Comparison of ENCODE assay signal across 8 mouse cellular contexts in the genomic region with DNA sequence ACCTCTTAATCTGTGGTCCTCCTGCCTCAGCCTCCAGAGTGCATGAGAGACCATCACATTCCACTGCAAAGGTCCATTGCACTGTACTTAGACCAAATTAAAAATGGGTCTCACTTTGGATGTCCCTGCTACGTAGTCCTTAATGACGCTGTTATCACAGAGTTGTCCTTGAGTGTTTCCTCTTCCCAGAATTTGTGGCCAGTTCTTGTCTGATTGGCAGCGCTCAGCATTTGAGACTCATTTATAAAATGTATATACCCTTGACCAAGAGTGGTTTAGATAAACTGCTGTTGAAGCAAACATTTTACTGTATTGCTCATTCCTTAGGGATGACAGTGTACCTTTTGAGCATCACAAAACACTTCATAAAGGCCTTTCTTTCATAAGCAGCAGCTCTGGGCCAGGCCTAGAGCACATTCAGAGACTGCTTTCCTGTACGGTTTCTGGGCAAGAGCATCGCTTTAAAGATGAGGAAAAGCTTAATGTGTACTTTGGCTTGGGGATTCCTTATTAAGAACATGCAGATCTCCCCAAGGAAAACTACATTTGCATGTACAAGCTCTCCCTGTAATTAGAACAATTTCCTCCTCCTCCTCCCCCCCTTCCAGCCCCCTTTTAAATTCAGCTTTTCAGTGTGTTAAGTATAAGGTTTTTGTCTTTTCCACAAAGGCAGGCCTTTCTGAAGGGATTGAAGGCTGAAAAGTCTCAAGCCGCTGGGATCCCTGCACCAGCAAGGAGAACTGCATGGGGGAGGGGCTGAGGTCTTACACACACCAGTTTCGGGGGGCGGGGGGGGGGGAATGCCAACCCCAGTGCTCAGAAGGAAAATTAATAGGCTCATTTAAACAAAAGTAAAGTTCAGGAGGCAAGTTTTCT. TPM values are rescaled to one million over a fixed set of nuclear protein-coding genes. Genes with fewer than 3 reads are reported as not detected.
DNase-seq lines count a peak whose midpoint lies in the region; ATAC-seq and TF ChIP-seq lines count a peak whose summit lies in the region.

No protein-coding gene starts in this region.

- H3K4me1 ChIP-seq in heart, embryonic 13.5 days = peaks cover 43% of the 10 kb centered on the region
- H3K4me1 ChIP-seq in liver, postnatal 0 days (ENCODE audit: insufficient read depth) = peaks cover 5% of the 10 kb centered on the region; the same call in 1 of the 2 replicates

- TF ChIP-seq CTCF in gastrocnemius, adult 2 months (IDR thresholded peaks at IDR 0.05) = no peak
- TF ChIP-seq CTCF in liver, postnatal 0 days (IDR thresholded peaks at IDR 0.05; ENCODE audit: low read depth) = no peak

- peak; percentile 75 for TF ChIP-seq EP300 in liver, postnatal 0 days (IDR thresholded peaks at IDR 0.05; ENCODE audit: low read depth)

- peak overlapping the region; percentile 75 for H3K27ac ChIP-seq in gastrocnemius, adult 2 months
- peak overlapping the region; percentile 90 for H3K27ac ChIP-seq in heart, embryonic 13.5 days (replicated peaks)
- H3K27ac ChIP-seq in liver, postnatal 0 days (ENCODE audit: low read depth) = peak overlapping the region; percentile 60; the same call in 1 of the 2 replicates

- peak overlapping the region; percentile 55 for H3K4me2 ChIP-seq in heart, embryonic 13.5 days
- H3K4me2 ChIP-seq in liver, postnatal 0 days (ENCODE audit: low read depth, low read length) = peak overlapping the region; percentile 30; the same call in 1 of the 2 replicates

- peak overlapping the region; percentile 42; the same call in 1 of the 2 replicates for H3K9ac ChIP-seq in heart, embryonic 13.5 days
- no peak overlapping the region for H3K9ac ChIP-seq in liver, postnatal 0 days (replicated peaks)

- H3K36me3 ChIP-seq in heart, embryonic 13.5 days = no peaks in the 10 kb centered on the region
- H3K36me3 ChIP-seq in liver, postnatal 0 days (replicated peaks; ENCODE audit: insufficient read depth, low read length) = no peaks in the 10 kb centered on the region

- DNase-seq in gastrocnemius, adult 2 months = no peak
- DNase-seq in gastrocnemius, adult 18-20 months (ENCODE audit: low spot score) = no peak
- peak; percentile 70 for DNase-seq in embryo, embryonic 10 days (ENCODE audit: low spot score)
- DNase-seq in liver, postnatal 0 days = no peak
- DNase-seq in MN1 (ENCODE audit: low spot score) = no peak
- DNase-seq in ovary, postnatal 14 days (ENCODE audit: low spot score) = no peak

- no peaks in the 10 kb centered on the region for H3K9me3 ChIP-seq in heart, embryonic 13.5 days
- no peaks in the 10 kb centered on the region for H3K9me3 ChIP-seq in liver, postnatal 0 days (ENCODE audit: low read length)

- H3K4me3 ChIP-seq in gastrocnemius, adult 2 months = peak overlapping the region; percentile 36
- H3K4me3 ChIP-seq in heart, embryonic 13.5 days = peak overlapping the region; percentile 30; the same call in 1 of the 2 replicates
- no peak overlapping the region for H3K4me3 ChIP-seq in liver, postnatal 0 days (ENCODE audit: low read depth, low read length)

- intact Hi-C loops in gastrocnemius, adult 2 months (cut with DNase I) = no loop called here

- no peak for ATAC-seq in heart, embryonic 13.5 days (ENCODE audit: extremely low read depth, insufficient number of reproducible peaks, low FRiP score, low TSS enrichment)
- ATAC-seq in liver, postnatal 0 days = peak; percentile 27
- no peak for ATAC-seq in activated CD4-positive, CD25-positive, alpha-beta regulatory T cell, adult 4 months

- 20% methylated on average over 8 of the region's 8 CpGs for WGBS in heart, embryonic 13.5 days
- 47% methylated on average over 8 of the region's 8 CpGs for WGBS in liver, postnatal 0 days (ENCODE audit: insufficient replicate concordance)

- no peaks in the 10 kb centered on the region for H3K27me3 ChIP-seq in heart, embryonic 13.5 days (replicated peaks)
- H3K27me3 ChIP-seq in liver, postnatal 0 days (ENCODE audit: insufficient read depth, low read length) = no peaks in the 10 kb centered on the region

RNA-seq across cellular contexts. Expression of a gene that starts 52.5 kb away (rescaled TPM):
- 10 to 100 TPM; 19.7 to 21.8 TPM for total RNA-seq in gastrocnemius, adult 2 months (2021)
- total RNA-seq in gastrocnemius, adult 18-20 months (2021) = 10 to 100 TPM; 14.2 to 18.7 TPM
- polyA plus RNA-seq in heart, embryonic 13.5 days (2015; fragmentation: Nextera tagmentation; extraction: Ambion mirVana) = 26.0 and 27.3 TPM in 2 replicates
- 2.3 and 2.8 TPM in 2 replicates for polyA plus RNA-seq in liver, postnatal 0 days (2015; fragmentation: Nextera tagmentation; extraction: Ambion mirVana)
- 10 to 100 TPM; 19.5 to 19.6 TPM for polyA plus RNA-seq in activated CD4-positive, CD25-positive, alpha-beta regulatory T cell, adult 4 months (2017; shearing (Covaris generic))
